Mouse (Mus musculus): ENCODE results near the gene Zfand2a.

DNA sequence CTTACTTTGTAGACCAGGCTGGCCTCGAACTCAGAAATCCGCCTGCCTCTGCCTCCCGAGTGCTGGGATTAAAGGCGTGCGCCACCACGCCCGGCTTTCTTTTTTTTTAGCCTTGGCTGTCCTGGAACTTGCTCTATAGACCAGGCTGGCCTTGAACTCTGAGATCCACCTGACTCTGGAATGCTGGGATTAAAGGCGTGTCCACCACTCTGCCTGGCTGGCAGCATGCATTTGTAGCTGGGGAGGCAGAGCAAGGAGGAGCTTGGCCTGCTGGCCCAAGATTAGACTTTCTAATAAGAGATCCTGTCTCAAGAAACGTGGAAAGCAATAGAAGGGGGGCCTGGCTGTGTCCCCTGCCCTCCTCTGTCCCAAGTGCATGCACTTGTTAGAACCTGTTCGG is 3.9 kb downstream of the Zfand2a start:
- no peak for TF ChIP-seq MAFK (IDR thresholded peaks at IDR 0.05; ENCODE audit: insufficient read depth, low read depth, low read length)
- TF ChIP-seq ZNF384 (IDR thresholded peaks at IDR 0.05; ENCODE audit: low read depth, low read length), result 0 out of 2 replicates have a peak, but pooled peaks have one; percentile 31
- TF ChIP-seq HCFC1 (IDR thresholded peaks at IDR 0.05; ENCODE audit: borderline replicate concordance, insufficient read depth, low read length), result no peak
- TF ChIP-seq ZC3H11A (IDR thresholded peaks at IDR 0.05; ENCODE audit: borderline replicate concordance, low read depth, low read length), result no peak
